Mouse (Mus musculus) megakaryocyte progenitor cell, adult 5-6 weeks (primary cell): Measurements from ENCODE around the gene Kif16b. TPM values are rescaled to one million over a fixed set of nuclear protein-coding genes. Genes with fewer than 3 reads are reported as not detected.

Source experiments
- ATAC-seq: replicated peaks from 2 replicates; pipeline ENCODE4 v1.8.0; 2016; ENCODE audit warnings: mild to moderate bottlenecking, moderate TSS enrichment, inconsistent platforms; ENCODE audit not compliant: poor library complexity
- total RNA-seq, 2 experiments: library from RNA; stranded (forward) in 1 of 2; stranded (reverse) in 1 of 2; fragments of 157-497, 149-512 nt in 1 of 2; fragments of 200-1000 nt in 1 of 2; gene quantifications; 2 replicates each; pipeline versions ENCODE4 v1.2.3 to v1.2.4; 2015 to 2017

The Kif16b gene
- total RNA-seq, 2 experiments from 2014 or later, result 17.4 to 18.1 TPM

DNA sequence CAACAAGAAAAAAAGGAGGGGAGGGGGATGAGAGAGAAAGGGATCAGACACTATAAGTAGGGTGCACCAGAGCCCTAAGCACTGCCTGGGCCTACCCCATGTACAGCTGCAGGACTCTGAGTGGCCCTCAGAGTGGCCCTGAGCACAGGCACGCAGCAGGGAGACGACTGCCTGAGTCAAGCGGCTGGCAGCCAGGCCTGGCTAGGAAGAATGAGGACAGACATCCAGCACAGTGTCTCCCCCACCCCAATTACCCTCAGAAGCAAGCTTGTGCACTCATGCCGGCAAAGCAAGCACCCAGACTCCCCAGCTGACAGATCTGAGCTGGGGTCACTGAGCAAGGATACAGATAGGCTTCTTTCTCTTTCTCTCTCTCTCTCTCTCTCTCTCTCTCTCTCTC is 25.4 kb downstream of the Kif16b start:
- no peak for ATAC-seq

DNA sequence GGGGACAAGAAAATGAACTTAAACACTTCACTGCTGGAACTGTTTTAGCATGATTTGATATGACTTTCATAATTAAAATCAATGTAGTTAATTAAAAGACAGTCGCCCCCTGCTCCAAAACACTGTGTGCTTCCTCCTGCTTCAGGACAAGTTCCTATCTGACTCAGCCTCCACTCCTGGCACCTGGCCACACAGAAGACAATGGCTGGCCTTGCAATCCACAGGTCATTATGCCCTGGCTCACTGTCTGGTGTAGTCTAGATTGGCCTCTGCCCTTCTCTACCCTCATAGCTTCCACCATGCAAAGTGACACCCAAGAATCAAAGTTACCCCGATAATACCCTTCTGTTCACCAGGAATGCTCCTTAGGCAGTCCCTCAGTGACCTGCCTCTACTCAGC is 26.8 kb downstream of the Kif16b start:
- no peak for ATAC-seq

DNA sequence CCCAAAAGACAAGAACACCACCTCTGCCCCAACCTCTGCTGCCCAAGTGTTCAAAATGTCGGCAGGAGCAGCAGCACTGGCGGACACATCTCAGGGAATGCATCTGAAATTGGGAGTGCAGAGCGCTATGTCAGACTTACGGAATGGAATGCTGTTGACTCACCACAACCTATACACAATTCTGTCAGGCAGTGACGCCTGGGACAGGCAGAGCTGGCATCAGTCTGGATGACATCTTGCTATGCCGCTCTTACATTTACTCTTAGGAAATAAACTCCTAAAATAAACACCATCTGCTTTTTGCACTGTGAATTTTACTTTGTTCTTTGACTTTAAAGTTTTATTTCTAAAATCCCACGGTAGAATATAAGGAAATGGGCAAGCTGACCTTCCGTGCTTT is 31.3 kb downstream of the Kif16b start:
- no peak for ATAC-seq

DNA sequence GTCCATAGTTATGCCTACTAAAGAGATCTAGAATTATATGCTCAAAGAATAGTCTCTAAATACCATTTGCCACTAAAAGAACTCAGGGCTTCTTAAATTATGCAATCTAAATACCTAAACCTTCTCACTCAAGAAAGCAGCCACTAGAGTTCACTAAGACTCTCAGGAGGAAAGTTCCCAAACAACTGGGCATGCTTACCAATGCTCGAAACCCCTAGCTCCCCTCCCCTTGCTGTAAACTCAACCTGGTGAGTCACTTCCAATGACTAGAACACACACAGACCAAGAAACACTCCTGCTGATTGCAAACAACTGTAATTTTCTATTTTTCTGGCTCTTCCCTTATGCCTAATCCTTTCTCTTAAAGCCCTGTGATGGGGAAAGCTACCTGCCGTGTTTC is 33.9 kb downstream of the Kif16b start:
- no peak for ATAC-seq

DNA sequence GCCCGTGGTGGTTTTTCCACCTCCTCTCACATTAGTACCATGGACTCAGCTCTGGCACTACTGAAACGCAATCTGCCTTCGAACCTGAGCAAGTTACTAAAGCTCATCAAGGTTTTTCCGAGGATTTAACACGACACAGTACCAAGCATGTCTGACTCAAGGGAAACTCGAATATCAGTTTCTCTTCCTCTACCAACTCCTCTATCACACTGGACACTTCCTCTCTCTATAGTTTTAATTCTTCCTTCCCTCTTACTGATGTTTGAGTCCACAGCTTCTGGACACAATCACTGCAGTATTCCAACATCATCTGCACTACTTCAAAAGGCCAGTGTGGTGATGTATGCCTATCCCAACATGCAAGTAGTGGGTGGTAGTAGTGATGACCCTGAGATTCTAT is 40.3 kb downstream of the Kif16b start:
- ATAC-seq, result peak; percentile 45

DNA sequence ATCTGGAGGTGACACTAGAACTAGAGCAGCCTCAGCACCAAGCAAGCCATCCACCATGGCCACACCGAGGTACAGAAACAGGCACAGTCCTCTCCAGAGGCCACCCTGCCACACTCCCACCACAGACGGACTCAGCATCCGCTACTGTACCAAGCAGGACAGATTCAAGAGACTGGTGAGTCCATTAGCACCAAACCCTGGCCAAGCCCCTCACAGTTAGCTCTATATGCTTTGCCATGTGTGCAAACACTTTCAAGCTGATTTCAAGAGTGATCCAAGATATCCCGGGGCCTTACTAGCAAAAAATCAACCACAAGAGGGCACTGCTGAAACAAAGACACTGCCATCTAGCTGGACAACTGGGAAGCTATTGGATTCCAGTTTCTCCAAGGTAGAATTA is 41.9 kb downstream of the Kif16b start:
- ATAC-seq, result peak; percentile 80

DNA sequence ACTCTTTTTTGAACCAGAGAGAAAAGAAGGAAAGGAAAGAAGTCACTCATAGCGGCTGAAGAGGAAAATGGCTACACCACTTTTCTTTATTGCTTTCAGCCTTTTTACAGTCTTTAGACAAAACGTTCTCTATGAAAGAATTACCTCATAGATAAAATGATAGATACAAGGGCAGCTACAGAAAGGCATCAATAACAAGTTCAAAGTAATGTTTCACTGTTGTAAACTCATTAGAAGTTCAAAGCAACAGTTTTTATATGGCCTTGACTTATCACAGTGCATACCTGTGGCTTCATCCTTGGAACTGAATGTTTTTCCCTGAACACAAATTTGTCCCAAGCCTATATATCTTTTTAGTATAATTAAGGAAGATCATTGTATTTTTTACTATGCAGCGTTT is 62.6 kb downstream of the Kif16b start:
- no peak for ATAC-seq

DNA sequence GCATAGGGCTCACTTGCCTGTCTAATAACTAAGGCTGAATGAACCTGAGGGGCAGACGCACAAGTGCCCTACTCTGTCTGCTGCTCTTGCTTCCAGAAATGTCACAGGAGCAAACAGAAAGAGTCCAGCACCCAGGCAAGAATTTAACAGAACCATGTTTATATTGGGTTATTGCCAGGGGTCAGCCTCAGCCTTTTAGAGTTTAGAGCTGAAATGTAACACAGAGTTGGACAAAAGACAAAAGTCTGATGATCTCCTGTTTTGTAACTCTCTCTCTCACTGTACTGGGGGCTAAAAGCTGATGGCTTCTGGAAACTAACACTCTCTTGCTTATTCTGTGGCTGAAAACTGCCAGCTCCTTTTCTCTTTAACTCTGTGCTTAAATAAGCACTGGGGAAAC is 63.2 kb downstream of the Kif16b start:
- no peak for ATAC-seq

DNA sequence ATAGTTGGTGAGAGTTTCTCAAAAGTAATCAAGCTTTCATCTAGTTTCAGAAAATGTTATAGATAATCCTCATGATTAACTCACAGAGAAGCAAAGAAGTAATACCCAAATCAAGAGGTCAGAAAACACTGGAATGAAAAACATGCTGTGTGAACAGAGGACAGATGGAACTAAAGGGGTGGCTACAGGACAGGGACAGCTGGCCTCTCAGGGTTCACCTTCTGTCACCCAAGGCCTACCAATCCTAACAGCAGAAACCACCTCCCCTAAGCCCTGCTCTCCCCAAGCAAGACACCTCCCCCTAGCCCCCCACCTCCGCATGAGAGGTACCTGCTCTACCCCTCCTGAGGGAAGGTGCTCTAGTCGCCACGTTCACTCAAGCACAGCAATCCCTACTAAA is 66.6 kb downstream of the Kif16b start:
- no peak for ATAC-seq

DNA sequence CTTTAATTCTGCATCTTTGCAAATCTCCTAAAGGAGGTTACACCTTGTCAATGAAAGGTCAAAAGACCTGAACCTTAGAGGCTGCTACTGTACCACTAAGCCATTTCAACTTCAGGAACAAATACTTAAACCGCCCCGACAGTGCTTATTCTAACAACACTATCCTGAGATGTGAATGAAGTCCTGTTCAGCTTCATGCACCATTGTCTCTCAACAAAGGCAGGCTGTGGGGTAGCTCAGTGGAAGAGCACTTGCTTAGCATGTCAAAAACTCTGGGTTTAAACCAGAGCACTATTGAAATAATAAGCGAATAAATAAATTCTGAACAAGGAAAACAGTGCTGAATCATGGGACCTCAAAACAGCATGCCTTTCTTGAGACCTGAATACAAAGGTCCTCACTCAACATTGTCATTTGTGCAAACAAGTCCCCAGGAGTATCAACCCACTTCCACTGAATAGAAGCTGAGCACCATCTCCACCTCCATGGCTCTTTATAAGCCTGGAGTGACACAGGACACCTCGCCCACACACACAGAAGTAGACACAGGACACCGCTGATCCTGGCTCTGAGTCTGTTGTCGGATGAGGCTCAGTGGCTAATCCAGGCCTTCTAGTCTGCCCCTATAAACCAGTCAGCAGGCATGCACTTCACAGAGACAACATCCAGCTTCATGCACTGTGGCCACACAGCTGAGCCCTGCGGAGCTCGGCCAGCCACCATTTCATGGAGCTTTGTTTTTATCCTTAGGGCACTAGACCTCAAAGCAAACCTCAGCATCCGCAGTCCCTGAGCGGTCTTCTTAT is 68.5 kb downstream of the Kif16b start:
- no peak for ATAC-seq

DNA sequence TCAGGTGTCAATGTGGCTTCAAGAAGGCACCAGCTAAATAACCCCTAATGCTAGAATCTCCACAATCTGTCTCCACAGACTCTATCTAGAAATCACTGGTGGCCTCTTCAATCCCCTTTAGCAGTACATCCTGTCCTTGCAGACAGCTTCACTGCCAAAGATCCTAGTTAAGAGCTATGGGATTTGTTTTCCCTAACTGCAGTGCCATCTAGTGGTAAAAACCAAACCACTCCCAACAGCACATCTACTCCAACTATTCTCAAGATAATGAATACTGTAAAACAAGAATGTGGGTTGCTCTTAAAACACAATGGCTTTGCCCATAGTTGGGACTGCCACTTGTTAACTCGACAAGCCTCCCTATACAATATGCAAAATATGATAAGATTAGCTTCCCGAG is 88.3 kb downstream of the Kif16b start:
- ATAC-seq, result peak; percentile 90

DNA sequence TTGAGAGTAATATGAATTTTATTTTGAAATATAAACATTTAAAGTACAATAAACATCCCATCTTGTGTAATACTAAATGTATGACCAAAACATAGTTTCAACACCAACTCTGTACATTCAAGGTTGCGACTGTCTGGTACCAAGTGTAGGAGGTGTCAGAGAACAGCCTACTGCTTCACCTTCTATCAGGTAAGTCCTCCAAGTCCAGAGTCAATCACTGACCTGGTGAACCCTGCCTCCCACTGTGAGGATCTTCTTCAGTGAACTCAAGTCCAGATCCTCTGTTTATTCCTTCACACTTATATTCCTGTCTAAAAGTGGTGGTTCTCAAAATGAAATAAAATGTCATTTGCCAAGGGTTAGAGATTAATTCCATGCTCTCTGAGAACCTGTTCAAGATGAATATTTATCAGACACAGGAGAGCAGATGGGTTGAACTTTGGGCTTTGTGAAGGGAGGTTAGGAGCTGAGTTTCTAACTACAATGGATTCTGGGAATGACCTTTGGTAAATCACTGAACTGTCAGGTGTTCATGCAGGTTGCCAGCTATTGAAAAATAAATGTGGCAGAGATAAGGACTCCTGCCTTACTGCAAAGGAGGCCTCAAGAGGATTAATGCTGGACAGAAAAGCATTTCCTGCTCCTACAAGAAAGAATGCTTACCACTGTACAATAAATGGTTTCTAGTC is 97.4 kb downstream of the Kif16b start:
- no peak for ATAC-seq

DNA sequence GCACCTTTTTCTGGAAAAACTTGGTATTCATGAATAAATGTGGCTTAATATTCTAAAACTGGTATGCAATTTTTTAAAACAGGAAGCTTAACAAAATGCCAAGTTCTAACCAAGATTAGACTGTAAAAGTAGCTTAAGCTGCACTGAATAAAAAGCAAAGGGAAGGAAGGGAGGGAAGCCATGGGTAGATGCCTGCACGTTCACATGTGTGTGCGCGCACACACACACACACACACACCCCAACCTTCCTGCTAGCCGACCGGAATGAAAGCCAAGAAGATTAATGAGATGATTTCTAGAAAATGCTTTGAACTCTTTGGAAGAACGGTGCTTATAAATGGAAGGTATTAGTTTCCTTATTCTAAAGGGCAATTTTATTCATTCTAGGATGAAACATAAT is 104.0 kb downstream of the Kif16b start:
- no peak for ATAC-seq

DNA sequence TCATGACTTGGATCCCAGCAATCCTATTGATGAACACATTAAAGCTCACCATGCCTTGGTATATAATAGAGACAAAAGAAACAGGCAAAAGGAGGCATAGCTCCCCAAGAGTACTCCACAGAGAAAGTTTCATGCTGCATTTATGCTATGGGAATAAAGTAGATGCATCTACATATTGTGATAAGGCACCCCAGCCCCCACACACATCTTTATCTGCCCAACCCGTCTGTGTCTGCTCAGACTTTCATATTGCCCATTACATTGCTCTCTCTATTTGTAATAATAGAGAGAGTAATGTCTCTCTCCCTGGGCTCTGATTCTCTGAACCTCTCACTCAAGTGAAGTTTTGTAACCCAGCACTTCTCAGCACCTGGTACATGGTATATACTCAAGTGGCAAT is 126.0 kb downstream of the Kif16b start:
- ATAC-seq, result peak; percentile 60

DNA sequence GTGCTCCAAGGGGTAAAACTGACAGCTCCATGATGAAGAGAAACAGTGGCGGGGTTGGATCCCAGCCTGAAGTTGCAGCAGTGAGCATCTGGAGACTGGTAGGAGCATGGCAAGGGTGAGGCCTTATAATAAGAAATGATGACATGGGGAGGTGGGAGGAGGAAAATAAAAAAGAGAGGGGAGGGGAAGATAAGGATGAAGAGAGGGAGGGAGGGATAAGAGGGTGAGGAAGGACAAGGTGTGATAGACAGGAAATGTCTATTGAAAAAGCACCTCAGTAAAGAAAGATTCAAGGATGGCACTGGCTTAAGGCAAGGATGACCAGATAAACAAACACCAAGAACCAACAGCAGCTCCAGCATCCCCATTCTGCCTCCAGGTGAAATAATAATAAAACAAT is 126.6 kb downstream of the Kif16b start:
- ATAC-seq, result no peak

DNA sequence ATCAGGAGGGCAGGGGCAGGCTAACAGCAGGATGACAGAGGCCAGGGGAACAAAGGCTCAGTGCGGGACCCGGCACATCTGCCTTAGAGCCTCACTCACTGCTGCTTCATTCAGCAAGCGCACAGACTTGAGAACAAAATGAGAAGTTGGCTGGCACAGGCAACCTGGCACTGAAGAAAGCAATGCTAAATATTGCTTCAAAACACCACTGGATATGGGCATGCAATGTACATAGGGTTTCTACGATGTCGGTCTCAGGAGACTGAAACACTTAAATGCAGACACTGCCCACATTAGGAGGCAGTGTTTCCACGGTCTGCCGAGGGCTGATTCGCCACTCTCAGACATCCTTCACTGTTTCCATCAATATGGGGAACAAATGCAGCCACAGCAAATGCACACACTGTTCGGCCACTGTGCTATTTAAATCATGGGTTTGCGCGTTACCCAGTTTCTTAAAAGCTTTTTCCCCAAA is 131.6 kb downstream of the Kif16b start:
- ATAC-seq, result no peak

DNA sequence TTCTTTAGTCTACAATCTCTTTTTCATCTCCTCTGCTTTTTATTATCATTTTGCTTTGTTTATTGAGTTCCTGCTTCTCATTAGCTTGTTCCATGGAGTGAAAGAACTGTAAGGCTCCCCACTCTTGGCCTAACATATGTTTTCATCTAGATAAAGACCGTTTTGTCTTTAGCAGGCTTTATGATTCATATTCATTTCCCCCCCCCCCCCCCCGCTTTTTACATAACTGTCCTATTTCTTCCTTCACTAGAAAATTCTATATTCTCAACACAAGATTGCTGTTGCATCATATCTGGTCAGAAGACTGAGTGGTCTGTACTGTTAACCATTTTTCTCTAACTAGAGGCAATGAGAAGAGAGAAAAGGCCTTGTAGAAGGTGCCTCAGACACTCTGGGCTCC is 137.1 kb downstream of the Kif16b start:
- no peak for ATAC-seq

DNA sequence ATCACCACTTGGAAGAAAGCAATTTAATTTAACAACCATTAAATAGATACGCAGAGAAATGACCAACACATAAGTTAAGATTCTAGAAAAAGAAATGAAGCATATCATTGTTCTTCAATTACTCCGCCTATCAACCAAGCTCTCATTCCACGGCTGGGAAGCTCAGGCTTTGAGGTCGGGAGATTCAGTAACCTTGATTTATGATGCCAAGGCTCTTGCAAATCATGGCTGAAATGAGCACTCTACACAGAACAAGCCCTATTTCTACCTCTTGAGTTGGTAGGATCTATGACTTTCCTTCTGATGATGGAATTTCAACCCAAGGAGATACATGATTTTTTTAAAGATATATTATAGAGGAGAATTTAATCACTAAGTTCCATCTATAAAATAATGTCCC is 140.5 kb downstream of the Kif16b start:
- ATAC-seq, result no peak

DNA sequence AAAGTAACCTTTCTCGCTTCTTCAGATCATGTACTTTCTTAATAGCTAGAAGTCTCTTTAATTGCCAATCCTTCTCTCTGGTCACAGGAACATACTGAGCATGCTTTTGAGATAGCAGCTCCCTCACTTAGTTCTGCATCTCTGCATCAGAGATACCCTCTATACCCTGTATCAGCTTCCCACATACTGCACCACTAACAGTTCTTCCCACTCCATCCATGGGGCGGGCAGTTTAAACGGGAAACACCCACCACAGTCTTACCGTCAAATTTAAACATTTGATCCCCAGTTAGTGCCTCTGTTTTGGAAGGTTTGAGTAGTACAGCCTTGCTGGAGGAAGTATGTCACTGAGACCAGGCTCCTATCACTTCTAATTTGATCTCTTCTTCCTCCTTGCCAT is 142.1 kb downstream of the Kif16b start:
- no peak for ATAC-seq

DNA sequence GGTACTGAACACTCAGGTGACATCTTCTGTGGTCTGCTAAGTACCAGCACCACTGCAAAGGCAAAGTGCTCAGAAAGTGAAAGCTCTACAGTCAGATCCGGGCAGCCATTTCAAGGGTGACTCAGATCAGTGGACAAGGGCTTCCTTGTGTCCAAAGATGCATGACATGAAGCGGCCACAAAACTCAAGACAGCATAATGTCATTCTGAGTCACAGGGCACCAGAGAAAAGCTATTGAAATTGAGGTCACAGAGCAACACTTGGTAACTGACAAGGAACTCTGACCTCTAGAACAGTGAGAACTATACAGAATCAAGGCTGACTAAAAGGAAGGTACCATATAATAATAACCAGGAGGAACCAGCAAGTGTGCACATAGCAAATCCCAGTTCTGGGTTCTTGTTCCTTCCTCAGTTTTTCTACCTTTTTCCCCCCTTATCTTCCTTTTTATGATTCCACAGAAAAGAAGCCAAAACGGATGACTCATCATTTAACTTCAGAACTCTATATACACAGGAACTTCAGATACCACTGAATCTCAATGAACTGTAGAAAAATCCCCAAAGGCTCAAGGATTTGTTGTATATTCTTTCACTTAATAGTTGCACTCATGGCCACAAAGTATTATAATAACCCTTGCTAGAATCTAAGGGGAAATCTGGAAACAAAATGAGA is 143.1 kb downstream of the Kif16b start:
- no peak for ATAC-seq

DNA sequence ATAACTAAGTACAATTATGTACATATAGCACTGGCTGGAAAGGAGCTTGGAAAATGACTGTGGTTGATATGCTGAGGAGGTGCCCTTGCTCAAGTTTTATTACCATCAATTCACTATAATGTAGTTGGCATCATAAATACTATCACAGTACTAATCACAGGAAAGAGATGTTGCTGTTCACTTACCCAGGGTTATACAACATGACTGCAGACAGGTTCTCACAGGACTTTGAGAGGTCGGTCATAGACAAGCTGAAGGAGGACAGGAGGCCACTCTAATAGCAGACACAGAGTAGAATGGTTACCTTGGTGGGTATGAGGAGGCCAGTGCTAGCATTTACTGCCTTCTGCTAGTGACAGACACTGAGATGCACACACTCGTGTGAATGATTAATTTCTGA is 162.0 kb downstream of the Kif16b start:
- no peak for ATAC-seq

DNA sequence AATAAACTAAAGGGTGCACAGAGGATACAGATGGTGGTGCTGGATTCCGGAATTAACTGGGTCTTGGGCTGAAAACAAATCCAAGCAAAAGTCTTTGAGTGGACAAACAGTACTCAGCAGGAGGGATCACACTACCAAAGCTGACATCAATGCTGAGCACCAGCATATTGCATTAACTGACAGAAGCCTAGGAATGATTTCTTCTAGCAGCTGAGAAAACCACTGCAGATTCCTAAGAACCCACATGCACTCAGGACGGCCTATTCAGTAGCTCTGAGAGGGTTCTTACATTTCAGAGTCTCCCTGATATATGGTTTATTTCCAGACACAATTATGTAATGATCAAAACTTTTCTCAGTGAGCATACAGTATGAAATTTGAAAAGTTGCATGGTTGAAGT is 162.8 kb downstream of the Kif16b start:
- ATAC-seq, result no peak
